Mouse (Mus musculus) activated CD4-positive, CD25-positive, alpha-beta regulatory T cell, adult 9 weeks (primary cell): ENCODE measurements around the gene Hist1h2bf. TPM values are rescaled to one million over a fixed set of nuclear protein-coding genes. Genes with fewer than 3 reads are reported as not detected.

Experiments used
- polyA plus RNA-seq: library from polyadenylated mRNA; unstranded; fragments of 100-300 nt; shearing (Covaris generic); gene quantifications from one replicate; pipeline ENCODE4 v1.2.1, GENCODE M21; 2017

The Hist1h2bf gene
- polyA plus RNA-seq, 1 experiment from 2014 or later: 1.1 TPM

Other genes starting within 250 kb of the Hist1h2bf start
- 30.3 TPM for gene Zfp322a, start 205.0 kb downstream of the Hist1h2bf start, polyA plus RNA-seq
- gene Abt1, start 150.3 kb downstream of the Hist1h2bf start, polyA plus RNA-seq: 11.8 TPM
- not detected for gene Btn1a1, start 108.3 kb downstream of the Hist1h2bf start, polyA plus RNA-seq
- gene Btn2a2, start 85.3 kb downstream of the Hist1h2bf start, polyA plus RNA-seq: not detected
- 3.7 TPM for gene Hist1h4h, start 43.1 kb downstream of the Hist1h2bf start, polyA plus RNA-seq
- not detected for gene Hist1h2af, start 40.3 kb downstream of the Hist1h2bf start, polyA plus RNA-seq
- 0.77 TPM for gene Hist1h3g, start 38.8 kb downstream of the Hist1h2bf start, polyA plus RNA-seq
- gene Hist1h2bh, start 30.8 kb downstream of the Hist1h2bf start, polyA plus RNA-seq: not detected
- gene Hist1h3f, start 30.1 kb downstream of the Hist1h2bf start, polyA plus RNA-seq: not detected
- gene Hist1h4f, start 22.5 kb downstream of the Hist1h2bf start, polyA plus RNA-seq: 0.90 TPM
- gene Hist1h1d, start 20.9 kb downstream of the Hist1h2bf start, polyA plus RNA-seq: 0.50 TPM
- gene Hist1h3e, start 11.8 kb downstream of the Hist1h2bf start, polyA plus RNA-seq: 1.3 TPM
- 6.5 TPM for gene Hist1h2ae, start 3.0 kb downstream of the Hist1h2bf start, polyA plus RNA-seq
- 6.1 TPM for gene Hist1h2bg, start 2.8 kb downstream of the Hist1h2bf start, polyA plus RNA-seq
- gene Hist1h2ad, start 185 bp upstream of the Hist1h2bf start, polyA plus RNA-seq: not detected
- not detected for gene Hist1h3d, start 1.6 kb upstream of the Hist1h2bf start, polyA plus RNA-seq
- gene Hist1h4d, start 7.4 kb upstream of the Hist1h2bf start, polyA plus RNA-seq: 40.6 TPM
- 5.0 TPM for gene Hist1h2be, start 46.9 kb upstream of the Hist1h2bf start, polyA plus RNA-seq
- 15.3 TPM for gene Hist1h1e, start 48.4 kb upstream of the Hist1h2bf start, polyA plus RNA-seq
- 0.24 TPM for gene Hist1h2ac, start 109.8 kb upstream of the Hist1h2bf start, polyA plus RNA-seq
- 13.7 TPM for gene Hist1h2bc, start 110.0 kb upstream of the Hist1h2bf start, polyA plus RNA-seq
- not detected for gene Hist1h1t, start 121.6 kb upstream of the Hist1h2bf start, polyA plus RNA-seq
- gene Hist1h4c, start 124.3 kb upstream of the Hist1h2bf start, polyA plus RNA-seq: 4.1 TPM
- 0.76 TPM for gene Hfe, start 136.7 kb upstream of the Hist1h2bf start, polyA plus RNA-seq
- 15.9 TPM for gene Hist1h1c, start 164.6 kb upstream of the Hist1h2bf start, polyA plus RNA-seq
- not detected for gene Hist1h3c, start 171.4 kb upstream of the Hist1h2bf start, polyA plus RNA-seq
- 1.2 TPM for gene Hist1h2bb, start 172.5 kb upstream of the Hist1h2bf start, polyA plus RNA-seq
- 2.7 TPM for gene Hist1h2ab, start 176.9 kb upstream of the Hist1h2bf start, polyA plus RNA-seq
- not detected for gene Hist1h3b, start 178.1 kb upstream of the Hist1h2bf start, polyA plus RNA-seq
- 18.1 TPM for gene Hist1h4b, start 182.8 kb upstream of the Hist1h2bf start, polyA plus RNA-seq
- not detected for gene Hist1h4a, start 187.0 kb upstream of the Hist1h2bf start, polyA plus RNA-seq
- 2.4 TPM for gene Hist1h3a, start 188.2 kb upstream of the Hist1h2bf start, polyA plus RNA-seq
- 1.8 TPM for gene Hist1h1a, start 189.5 kb upstream of the Hist1h2bf start, polyA plus RNA-seq
- not detected for gene Trim38, start 195.7 kb upstream of the Hist1h2bf start, polyA plus RNA-seq
- gene Slc17a2, start 232.8 kb upstream of the Hist1h2bf start, polyA plus RNA-seq: not detected